Mouse (Mus musculus): ENCODE data around the gene Slc3a2. TPM values are rescaled to one million over a fixed set of nuclear protein-coding genes. Genes with fewer than 3 reads are reported as not detected.

Slc3a2 gene
- 135 and 143 TPM in 2 replicates for polyA plus RNA-seq (2015; fragmentation: Nextera tagmentation; extraction: Ambion mirVana)

DNA sequence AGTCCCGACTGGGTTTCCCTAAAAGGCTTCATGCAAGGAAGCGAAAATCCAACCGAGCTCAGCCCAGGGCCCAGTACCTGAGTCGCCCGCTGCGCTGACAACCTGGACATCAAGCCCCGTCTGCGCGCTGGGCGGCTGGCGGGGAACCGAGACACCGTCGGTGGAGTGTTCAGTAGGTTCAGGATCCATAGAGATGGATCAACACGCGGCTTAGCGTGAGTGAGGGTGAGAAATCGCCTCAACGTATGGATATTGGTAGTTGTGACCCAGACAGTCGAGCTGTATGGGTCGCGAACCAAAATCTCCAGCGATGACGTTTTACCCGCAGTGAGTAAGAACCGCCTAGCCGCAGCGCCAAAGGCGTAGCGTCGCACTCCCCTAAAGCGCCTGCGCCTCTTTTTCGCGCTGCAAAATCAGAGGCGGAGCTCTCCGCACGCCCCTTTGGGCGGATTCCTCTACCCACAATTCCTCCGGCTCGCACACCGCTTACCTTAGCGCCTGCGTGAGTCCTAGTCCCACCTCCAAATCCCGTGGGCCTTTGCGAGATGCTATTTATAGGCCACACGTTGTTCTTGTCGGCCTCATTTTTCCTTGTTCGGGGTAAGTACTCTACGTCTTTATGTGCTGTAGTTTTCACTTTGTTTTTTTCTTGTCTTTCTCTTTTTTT, at the start of gene Slc3a2:
TSS of gene Slc3a2 (minus strand) at position 463 of the 667 bp plus-strand sequence.
- H3K4me2 ChIP-seq = peak within 1 kb of the TSS; percentile 88
- H3K9ac ChIP-seq = peak within 1 kb of the TSS; percentile 93
- under 1% methylated on average over 50 of the region's 50 CpGs for WGBS
- peaks cover 41% of the 10 kb centered on the region for H3K4me1 ChIP-seq
- peak; percentile 97 for ATAC-seq
- peaks cover 28% of the 10 kb centered on the region for H3K36me3 ChIP-seq (ENCODE audit: poor library complexity, severe bottlenecking)
- H3K27me3 ChIP-seq = no peaks in the 10 kb centered on the region
- peak within 1 kb of the TSS; percentile 68 for H3K4me3 ChIP-seq
- no peaks in the 10 kb centered on the region for H3K9me3 ChIP-seq (replicated peaks)
- H3K27ac ChIP-seq = peak within 1 kb of the TSS; percentile 95

- peak within 1 kb of the TSS; percentile 86 for H3K4me3 ChIP-seq
- peaks cover 37% of the 10 kb centered on the region for H3K4me1 ChIP-seq
- H3K9me3 ChIP-seq (replicated peaks) = peaks cover 1% of the 10 kb centered on the region; the same call in 1 of the 2 replicates
- H3K27ac ChIP-seq = peak within 1 kb of the TSS; percentile 91
- WGBS = 20% methylated on average over 29 of the region's 29 CpGs
- H3K9ac ChIP-seq = peak within 1 kb of the TSS; percentile 96
- no peaks in the 10 kb centered on the region for H3K27me3 ChIP-seq
- peak; percentile 62 for ATAC-seq
- peak within 1 kb of the TSS; percentile 75 for H3K4me2 ChIP-seq
- H3K36me3 ChIP-seq (ENCODE audit: poor library complexity, severe bottlenecking) = peaks cover 70% of the 10 kb centered on the region
Measured at GRCm38 (mm10) chr19:8770567-8771270, 47.5 kb upstream of the Slc3a2 start, which contains the start of gene Tmem223. Tmem223 (plus strand) TSS chr19:8770996.

DNA sequence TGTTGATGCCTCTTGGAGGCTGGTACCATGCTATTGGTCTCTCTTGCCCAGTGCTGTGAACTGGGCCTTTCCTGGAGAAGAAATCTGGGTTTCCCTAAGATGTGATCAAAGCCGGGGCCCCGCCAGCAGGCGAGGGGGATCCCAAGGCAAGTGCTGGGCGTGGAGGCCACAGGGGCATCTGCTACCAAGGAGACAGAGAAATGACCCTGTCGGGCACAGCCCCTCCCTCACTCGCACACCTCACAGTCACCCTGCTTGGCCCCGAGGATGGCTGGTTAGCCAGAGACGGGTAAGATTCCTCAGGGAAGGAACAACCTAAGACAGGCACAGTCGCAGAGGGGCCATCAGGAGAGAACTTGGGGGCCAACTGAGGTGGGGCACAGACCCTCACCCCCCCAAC, 42.4 kb upstream of the Slc3a2 start:
- H3K9me3 ChIP-seq (replicated peaks) = peaks cover 11% of the 10 kb centered on the region; the same call in 1 of the 2 replicates
- ATAC-seq = no peak
- no peak overlapping the region for H3K4me2 ChIP-seq
- H3K27me3 ChIP-seq = no peaks in the 10 kb centered on the region
- peaks cover 89% of the 10 kb centered on the region for H3K36me3 ChIP-seq (ENCODE audit: poor library complexity, severe bottlenecking)
- H3K4me1 ChIP-seq = peaks cover 4% of the 10 kb centered on the region
- no peak overlapping the region for H3K9ac ChIP-seq
- 97% methylated on average over 9 of the region's 9 CpGs for WGBS
- no peak overlapping the region for H3K4me3 ChIP-seq
- H3K27ac ChIP-seq = no peak overlapping the region

DNA sequence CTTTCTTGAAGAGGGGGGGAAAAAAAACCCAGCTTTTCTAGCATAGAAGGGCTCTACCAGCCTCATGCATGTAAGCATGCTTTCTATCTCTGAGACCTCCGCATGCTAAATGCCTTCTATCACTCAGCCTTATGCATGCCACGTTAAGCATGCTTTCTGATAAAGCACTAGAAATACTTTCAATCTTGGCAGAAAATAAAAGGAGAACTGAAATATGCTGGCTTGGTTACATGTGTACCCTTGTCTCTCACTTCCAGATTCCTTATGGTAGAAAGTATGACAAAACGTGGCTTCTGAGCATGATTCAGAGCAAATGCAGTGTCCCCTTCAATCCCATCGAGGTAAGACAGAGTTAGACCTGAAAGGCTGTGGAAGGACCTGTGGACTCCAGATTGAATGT, 40.1 kb upstream of the Slc3a2 start:
- no peak for ATAC-seq
- Histone ChIP-seq H3K9me3 (replicated peaks) (peaks cover 11% of the 10 kb centered on the region; the same call in 1 of the 2 replicates), H3K4me3 (no peak overlapping the region), H3K4me2 (no peak overlapping the region), H3K27me3 (no peaks in the 10 kb centered on the region), H3K4me1 (peaks cover 8% of the 10 kb centered on the region), H3K36me3 (ENCODE audit: poor library complexity, severe bottlenecking) (peaks cover 66% of the 10 kb centered on the region), H3K27ac (no peak overlapping the region), H3K9ac (no peak overlapping the region)
- 97% methylated on average over 4 of the region's 4 CpGs for WGBS

DNA sequence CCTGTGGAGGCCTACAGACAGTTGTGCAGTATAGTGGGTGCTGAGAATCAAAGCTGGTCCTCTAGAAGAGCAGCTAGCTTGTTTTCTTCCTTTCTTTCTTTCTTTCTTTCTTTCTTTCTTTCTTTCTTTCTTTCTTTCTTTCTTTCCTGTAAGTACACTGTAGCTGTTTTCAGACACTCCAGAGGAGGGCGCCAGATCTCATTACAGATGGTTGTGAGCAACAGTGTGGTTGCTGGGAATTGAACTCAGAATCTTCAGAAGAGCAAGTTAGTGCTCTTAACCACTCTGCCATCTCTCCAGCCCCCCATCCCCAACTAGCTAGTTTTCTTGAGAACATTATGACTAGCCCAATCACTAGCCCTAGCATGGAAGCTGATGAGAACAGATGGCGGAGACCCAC, 37.6 kb upstream of the Slc3a2 start:
- Histone ChIP-seq H3K27me3 (no peaks in the 10 kb centered on the region), H3K4me1 (peaks cover 24% of the 10 kb centered on the region), H3K4me2 (no peak overlapping the region), H3K9me3 (replicated peaks) (peaks cover 10% of the 10 kb centered on the region; the same call in 1 of the 2 replicates), H3K27ac (no peak overlapping the region), H3K4me3 (no peak overlapping the region), H3K9ac (no peak overlapping the region), H3K36me3 (ENCODE audit: poor library complexity, severe bottlenecking) (peaks cover 42% of the 10 kb centered on the region)
- no peak for ATAC-seq
- 84% methylated on average over 2 of the region's 2 CpGs for WGBS

DNA sequence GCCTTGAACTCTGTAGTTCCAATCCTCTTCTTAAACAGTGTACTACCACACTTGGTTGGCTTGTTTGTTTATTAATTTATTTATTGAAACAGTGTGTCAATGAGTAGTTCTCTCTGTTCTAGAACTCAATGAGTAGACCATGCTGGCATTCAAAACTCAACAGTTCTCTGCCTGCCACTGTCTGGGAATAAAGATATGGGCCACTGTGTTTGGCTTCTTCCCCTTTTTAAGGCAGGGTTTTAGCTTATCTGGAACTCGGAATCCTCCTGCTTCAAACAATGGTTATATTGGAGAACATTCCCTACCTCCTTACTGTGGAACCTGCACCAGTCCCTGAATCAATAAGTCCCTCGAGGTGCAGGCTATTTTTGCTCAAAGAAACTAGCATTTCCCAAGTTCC, 35.7 kb upstream of the Slc3a2 start:
- H3K9me3 ChIP-seq (replicated peaks) = no peaks in the 10 kb centered on the region
- 98% methylated on average over 2 of the region's 2 CpGs for WGBS
- ATAC-seq = no peak
- H3K9ac ChIP-seq = no peak overlapping the region
- H3K27ac ChIP-seq = no peak overlapping the region
- H3K36me3 ChIP-seq (ENCODE audit: poor library complexity, severe bottlenecking) = peaks cover 38% of the 10 kb centered on the region
- no peak overlapping the region for H3K4me2 ChIP-seq
- H3K4me3 ChIP-seq = no peak overlapping the region
- H3K27me3 ChIP-seq = no peaks in the 10 kb centered on the region
- H3K4me1 ChIP-seq = peaks cover 26% of the 10 kb centered on the region

- H3K27ac ChIP-seq = peak overlapping the region; percentile 85
- H3K36me3 ChIP-seq (ENCODE audit: poor library complexity, severe bottlenecking) = peaks cover 37% of the 10 kb centered on the region
- ATAC-seq = no peak
- no peaks in the 10 kb centered on the region for H3K27me3 ChIP-seq
- H3K4me1 ChIP-seq = peaks cover 26% of the 10 kb centered on the region
- H3K9ac ChIP-seq = peak overlapping the region; percentile 95
- H3K9me3 ChIP-seq (replicated peaks) = no peaks in the 10 kb centered on the region
- 6% methylated on average over 14 of the region's 14 CpGs for WGBS
- H3K4me3 ChIP-seq = peak overlapping the region; percentile 96
- peak overlapping the region; percentile 85 for H3K4me2 ChIP-seq
Measured at GRCm38 (mm10) chr19:8757471-8757998, 34.4 kb upstream of the Slc3a2 start.

GRCm38 (mm10) chr19:8756635-8757387, 33.6 kb upstream of the Slc3a2 start, which contains the start of gene Nxf1:
Nxf1 (plus strand) TSS chr19:8757073.
- ATAC-seq = peak; percentile 95
- peak within 1 kb of the TSS; percentile 85 for H3K4me2 ChIP-seq

GRCm38 (mm10) chr19:8755652-8756051, 32.5 kb upstream of the Slc3a2 start:
- 85% methylated on average over 3 of the region's 3 CpGs for WGBS
- Histone ChIP-seq H3K36me3 (ENCODE audit: poor library complexity, severe bottlenecking) (peaks cover 46% of the 10 kb centered on the region), H3K4me2 (peak overlapping the region; percentile 85), H3K9me3 (replicated peaks) (no peaks in the 10 kb centered on the region), H3K27ac (no peak overlapping the region), H3K4me3 (no peak overlapping the region), H3K4me1 (peaks cover 26% of the 10 kb centered on the region), H3K27me3 (no peaks in the 10 kb centered on the region), H3K9ac (no peak overlapping the region)
- no peak for ATAC-seq

More at GRCm38 (mm10) chr19:8756635-8757387, 33.6 kb upstream of the Slc3a2 start, which contains the start of gene Nxf1:
- WGBS = under 1% methylated on average over 74 of the region's 75 CpGs
- Histone ChIP-seq H3K27me3 (no peaks in the 10 kb centered on the region), H3K4me3 (peak within 1 kb of the TSS; percentile 96), H3K27ac (peak within 1 kb of the TSS; percentile 85), H3K36me3 (ENCODE audit: poor library complexity, severe bottlenecking) (peaks cover 38% of the 10 kb centered on the region), H3K4me1 (peaks cover 26% of the 10 kb centered on the region), H3K9me3 (replicated peaks) (no peaks in the 10 kb centered on the region), H3K9ac (peak within 1 kb of the TSS; percentile 95)

- no peak overlapping the region for H3K4me2 ChIP-seq
- H3K4me1 ChIP-seq = peaks cover 8% of the 10 kb centered on the region
- no peaks in the 10 kb centered on the region for H3K27me3 ChIP-seq
- 72% methylated on average over 2 of the region's 2 CpGs for WGBS
- H3K9ac ChIP-seq = no peak overlapping the region
- no peak overlapping the region for H3K27ac ChIP-seq
- H3K9me3 ChIP-seq (replicated peaks) = no peaks in the 10 kb centered on the region
- no peak for ATAC-seq
- peaks cover 95% of the 10 kb centered on the region for H3K36me3 ChIP-seq (ENCODE audit: poor library complexity, severe bottlenecking)
- no peak overlapping the region for H3K4me3 ChIP-seq
Measured at GRCm38 (mm10) chr19:8747368-8747767, 24.2 kb upstream of the Slc3a2 start.

DNA sequence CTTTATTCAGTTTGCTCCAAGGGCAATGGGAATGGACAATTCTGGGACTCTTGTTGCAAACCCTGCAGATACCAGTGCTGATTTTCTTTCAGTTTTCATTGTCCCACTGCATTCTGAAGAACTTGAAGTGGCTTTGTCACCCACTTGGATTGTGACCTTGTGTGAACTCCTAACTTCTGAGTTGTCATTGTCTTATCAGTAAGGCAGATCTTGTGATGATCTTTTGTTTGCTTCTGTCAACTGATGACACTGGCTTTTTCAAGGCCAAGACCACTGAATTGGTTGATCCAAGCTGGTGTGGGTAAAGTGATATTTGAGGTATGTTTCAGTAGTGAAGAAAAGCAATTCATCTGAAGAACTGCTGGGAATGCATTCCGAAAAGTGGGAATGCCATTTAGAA, 22.2 kb upstream of the Slc3a2 start:
- Histone ChIP-seq H3K4me2 (no peak overlapping the region), H3K9ac (no peak overlapping the region), H3K4me3 (no peak overlapping the region), H3K27ac (no peak overlapping the region), H3K4me1 (peaks cover 19% of the 10 kb centered on the region), H3K27me3 (no peaks in the 10 kb centered on the region), H3K36me3 (ENCODE audit: poor library complexity, severe bottlenecking) (peaks cover 80% of the 10 kb centered on the region), H3K9me3 (replicated peaks) (no peaks in the 10 kb centered on the region)
- no peak for ATAC-seq
- WGBS = 98% methylated on average over 1 of the region's 1 CpGs

All from forebrain, embryonic 13.5 days (tissue).